Mouse (Mus musculus) granulocyte monocyte progenitor cell, adult 5-6 weeks (primary cell): ENCODE results near the gene Tpo. TPM values are rescaled to one million over a fixed set of nuclear protein-coding genes. Genes with fewer than 3 reads are reported as not detected.

Experiments used
- ATAC-seq: replicated peaks from 2 replicates; pipeline ENCODE4 v1.8.0; 2016; ENCODE audit warnings: mild to moderate bottlenecking, moderate TSS enrichment, inconsistent platforms; ENCODE audit not compliant: poor library complexity, severe bottlenecking
- total RNA-seq, 2 experiments: library from RNA; stranded (forward) in 1 of 2; stranded (reverse) in 1 of 2; fragments of 200-712, 200-1000 nt in 1 of 2; fragments of >200 nt in 1 of 2; fragmentation: Nextera tagmentation in 1 of 2; gene quantifications; 2 replicates each; pipeline ENCODE4 v1.2.3; 2014 to 2017

Tpo gene
- total RNA-seq, 2 experiments from 2014 or later, result not detected

DNA sequence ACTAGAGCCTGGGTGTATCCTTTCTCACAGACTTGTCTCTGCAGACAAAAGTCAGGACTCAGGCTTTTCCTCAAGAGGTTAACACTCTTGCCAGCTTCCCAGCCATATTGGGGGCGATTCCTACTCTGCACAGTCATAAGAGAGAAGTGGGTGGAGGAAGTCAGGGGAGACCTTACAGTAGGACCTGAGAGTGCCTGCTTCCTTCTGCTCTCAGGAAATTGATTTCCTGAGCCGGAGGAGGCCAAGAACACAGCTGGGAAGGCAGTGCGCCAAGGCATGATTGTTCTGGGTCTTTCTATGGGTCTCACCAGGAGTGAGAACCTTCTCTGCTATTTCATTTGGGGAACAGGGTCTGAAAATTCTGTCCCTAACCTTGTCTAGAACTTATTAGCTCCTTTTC, 48.5 kb downstream of the Tpo start:
- ATAC-seq, result no peak

DNA sequence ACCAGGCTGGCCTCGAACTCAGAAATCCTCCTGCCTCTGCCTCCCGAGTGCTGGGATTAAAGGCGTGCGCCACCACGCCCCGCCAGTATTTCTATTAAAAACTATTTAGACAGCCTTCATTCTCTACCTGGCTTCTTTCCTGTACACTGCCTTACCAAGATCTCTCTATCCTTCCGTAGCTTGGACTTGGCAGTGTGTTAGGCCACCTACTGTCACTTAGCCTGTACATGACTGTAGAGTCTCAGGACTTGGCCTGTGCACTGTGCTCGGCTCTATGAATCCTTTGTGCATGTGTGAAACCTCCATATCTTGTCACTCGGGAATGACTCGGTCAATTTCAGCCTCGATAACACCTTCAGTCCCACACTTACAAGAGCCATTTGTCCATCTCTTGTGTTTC, 55.4 kb downstream of the Tpo start:
- no peak for ATAC-seq

DNA sequence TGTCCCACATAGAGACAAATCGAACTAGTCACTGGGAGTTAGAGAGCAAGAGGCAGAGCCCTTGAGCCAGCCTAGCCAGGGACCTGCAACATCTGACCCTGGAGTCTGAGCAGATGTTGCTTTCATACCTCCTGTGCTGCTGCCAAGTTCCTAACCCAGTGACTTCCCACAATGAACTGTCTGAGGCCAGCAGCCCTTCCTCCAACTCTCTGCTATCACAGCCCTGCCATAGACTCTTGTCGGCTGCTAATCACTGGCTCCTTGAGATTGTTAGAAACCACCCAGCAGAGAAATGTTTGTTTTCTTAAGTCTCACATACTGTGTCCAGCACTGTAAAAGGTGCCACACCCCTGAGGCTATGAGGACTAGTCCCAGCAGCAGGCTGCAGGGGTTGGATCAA, 56.1 kb downstream of the Tpo start:
- ATAC-seq, result no peak

DNA sequence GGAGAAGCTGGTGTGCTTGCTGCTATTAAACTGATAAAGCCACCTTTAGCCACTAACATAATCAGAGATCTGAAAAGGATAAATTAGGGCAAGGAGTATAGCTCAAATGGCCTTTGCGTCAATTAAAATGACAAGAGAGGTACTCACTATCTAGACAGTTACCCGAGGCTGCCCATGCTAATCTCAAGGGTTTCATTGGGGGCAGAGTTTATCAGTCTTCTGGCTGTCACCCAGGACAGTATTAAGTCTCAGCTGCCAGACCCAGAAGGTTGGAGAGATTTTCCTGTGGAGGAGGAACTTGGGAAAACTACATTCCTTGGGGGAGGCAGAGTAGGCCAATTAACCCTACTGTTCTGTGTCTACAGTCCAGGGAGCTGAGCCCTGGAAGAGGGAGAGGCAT, 63.1 kb downstream of the Tpo start:
- ATAC-seq, result no peak

DNA sequence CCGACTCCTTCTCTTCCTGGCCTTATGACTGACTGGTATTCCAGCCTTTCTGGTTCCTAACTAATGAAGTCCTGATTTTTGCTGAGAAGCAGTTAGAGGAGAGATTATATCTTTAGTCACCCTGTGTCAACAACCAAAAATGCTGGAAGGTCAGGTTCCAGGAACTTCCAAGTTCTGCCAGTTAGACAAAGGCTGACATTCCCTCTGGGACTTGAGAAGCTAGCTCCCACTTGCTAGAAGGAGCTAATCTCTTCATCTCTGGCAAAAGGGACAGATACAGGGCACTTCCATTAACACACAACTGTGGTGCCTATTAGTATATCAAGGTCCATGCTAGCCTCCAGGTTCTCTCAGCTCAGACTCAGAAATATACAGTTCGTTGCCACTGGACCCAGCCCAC, 64.6 kb downstream of the Tpo start:
- no peak for ATAC-seq

DNA sequence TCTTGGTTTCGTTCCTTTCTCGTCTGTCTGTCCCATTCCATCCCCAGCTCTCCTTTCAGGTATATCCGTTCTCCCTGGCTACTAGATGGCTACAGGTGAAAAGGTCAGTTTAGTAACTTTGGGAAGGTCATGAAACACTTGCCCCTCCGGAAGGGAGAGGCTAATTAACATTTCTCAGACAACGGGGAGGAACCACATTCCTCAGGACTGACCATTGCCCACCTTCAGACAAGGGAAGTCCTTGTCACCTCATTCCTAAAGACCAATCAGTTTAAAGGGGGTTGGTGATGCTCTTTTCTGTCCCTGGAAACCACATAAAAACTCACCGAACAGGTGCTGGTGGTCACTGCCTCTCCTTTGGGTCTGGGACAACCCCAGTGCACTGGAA, 70.3 kb downstream of the Tpo start:
- ATAC-seq, result no peak

- no peak for ATAC-seq
These were observed 70.8 kb downstream of the Tpo start for GRCm38 (mm10) chr12:30061503-30062117.

DNA sequence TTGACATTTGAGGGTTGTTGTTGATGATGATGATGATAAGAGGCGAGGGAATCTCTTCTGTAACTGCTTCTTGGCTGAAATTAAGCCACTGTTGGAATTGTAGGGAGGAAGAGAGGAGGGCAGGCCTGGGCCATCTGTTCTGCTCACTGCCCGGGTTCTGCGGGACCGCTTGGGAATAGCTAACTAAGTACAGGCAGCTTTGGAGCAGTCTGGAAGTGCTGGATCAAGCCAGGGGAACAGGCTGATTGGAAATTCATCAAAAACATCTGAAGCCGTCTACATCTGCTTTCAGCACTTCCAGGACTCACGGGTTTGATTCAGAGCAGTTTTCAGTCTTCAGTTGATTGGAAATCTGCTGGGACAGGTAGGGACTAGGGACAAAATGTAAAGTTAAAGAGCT, 74.4 kb downstream of the Tpo start:
- no peak for ATAC-seq

GRCm38 (mm10) chr12:30054761-30055540, 77.5 kb downstream of the Tpo start:
- no peak for ATAC-seq

DNA sequence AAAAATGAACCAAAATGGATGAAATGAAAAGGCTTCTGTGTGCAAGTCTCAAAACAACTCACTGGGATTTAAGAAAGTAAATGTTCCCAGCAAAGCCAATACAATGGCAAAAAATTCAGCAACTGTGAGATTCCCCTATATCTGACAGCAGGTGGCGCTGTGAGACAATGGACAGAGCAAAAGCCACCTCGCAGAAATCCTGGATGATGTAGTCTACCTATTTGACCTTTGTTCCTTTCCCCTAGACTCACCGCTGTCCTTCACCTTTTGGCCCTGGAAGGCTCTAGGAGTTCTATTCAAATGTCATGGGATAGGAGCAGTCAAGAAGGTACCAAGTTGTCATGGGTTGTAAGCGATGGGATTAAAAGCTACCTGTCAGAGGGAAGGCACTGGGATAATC, 82.2 kb downstream of the Tpo start:
- ATAC-seq, result peak; percentile 33; the same call in 1 of the 2 replicates

DNA sequence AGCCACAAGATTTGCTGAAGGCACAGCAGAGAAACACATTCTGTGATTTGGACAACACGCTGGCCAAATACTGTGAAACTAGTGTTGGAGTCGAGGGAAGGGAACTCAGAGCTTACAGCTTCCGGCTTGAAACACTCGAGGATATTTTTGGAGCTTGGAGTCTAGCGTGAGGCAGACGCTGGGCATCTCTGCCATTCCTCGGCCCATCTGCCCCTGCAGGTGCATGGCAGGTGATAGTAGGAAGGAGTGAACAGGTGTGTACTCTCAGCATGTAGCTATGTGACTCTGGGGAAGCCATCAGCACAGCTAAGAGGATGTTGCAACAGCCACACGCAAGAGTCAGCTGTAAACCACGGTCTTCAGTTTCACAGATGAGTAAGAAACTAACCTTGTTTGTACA, 82.6 kb downstream of the Tpo start:
- ATAC-seq, result no peak

- ATAC-seq, result no peak
These were observed 83.6 kb downstream of the Tpo start for GRCm38 (mm10) chr12:30048848-30049247.

DNA sequence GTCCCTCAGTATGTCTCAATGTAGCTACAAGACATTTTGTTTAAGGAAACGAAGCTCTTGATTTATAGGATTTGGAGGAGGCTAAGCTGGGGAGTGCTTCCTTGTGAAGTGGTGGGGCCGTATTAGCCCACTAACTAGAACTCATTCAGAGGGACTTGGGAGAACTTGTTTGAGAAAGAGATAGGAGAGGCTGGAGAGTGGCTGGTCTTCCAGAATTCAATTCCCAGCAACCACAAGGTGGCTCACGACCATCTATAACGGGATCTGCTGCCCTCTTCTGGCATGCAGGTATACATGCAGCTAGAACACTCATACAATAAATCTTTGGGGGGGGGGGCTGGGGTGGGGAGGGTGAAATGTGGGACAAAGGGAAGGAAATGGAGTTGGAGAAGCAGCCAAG, 92.3 kb downstream of the Tpo start:
- ATAC-seq, result no peak

DNA sequence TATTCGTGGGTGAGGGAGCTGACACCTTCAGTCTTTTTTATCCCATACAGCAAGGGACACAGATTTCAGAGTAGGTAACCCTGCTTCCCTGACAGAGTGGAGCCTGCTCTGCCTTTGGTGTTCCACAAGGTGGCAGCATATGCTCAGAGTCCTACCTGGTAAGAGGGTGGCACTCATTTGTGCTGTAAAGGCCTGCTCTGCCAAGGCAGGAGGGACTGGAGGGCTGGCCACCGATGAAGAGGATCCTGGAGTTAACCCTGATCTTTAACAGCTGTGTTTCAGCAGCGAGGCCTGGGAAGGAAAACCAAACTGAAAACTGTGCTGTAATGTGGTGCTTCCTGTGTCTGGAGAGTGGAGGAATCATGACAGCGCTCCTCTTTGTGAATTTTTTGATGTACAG, 92.9 kb downstream of the Tpo start:
- ATAC-seq, result no peak

DNA sequence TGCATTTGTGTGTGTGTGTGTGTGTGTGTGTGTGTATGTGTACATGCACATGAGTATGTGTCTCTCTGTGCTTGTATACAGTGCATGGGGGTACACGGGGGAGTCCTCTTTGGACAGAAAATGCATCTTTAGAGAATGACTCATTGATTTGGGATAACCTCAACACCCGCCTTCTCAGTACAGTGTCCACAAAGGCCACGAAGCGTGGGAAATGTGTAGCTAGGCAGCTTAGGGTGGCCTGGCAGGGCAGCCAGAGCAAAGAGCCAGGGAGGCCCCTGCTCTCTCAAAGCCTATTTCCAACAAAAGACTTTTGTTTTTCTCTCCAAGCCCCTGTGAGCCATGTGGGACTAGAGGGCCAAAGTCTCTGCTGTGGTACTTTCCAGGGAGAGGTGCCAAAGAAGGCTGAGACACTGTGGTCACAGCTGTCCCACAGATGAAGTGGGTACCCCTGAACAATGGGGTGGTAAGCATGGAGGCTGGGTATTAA, 95.8 kb downstream of the Tpo start:
- ATAC-seq, result no peak

GRCm38 (mm10) chr12:30035841-30036568, 96.4 kb downstream of the Tpo start:
- no peak for ATAC-seq

DNA sequence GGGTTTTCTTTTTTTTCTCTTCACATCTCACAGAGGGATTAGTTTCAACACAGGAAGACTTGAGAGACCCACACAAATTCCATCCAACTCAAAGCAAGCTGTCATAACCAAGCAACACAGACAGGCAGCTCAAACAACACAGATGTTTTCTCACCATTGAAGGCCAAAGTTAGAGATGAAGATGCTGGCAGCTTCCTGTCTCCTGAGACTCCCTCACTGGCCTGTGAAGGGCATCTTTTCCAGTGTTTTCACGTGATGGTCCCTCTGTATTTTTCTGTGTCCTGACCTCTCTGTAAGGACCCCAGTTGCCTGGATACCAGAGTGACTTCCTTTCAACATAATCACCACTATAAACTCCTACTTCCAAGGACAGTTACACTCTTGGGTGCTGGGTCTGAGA, 97.0 kb downstream of the Tpo start:
- no peak for ATAC-seq

- no peak for ATAC-seq
These were observed 97.7 kb downstream of the Tpo start for GRCm38 (mm10) chr12:30034681-30035080.

DNA sequence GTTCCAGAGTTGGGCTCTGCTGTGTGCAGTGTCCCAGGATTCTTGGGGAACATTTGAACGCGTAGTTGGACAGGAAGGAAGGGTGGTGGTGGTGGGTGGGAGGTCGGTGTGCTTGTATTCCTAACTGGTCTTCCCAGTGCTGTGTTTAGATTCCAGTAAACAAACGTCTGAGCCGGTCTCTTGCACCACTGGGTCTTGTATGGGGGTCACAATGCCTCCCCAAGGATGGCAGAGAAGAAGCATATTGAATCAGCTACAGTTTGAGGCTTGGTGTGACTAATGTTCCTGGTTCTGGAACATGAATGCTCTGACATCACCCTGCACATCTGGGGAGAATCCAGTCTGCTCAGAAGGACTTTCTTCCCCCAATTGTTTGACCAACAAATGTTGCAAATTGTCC, 101.9 kb downstream of the Tpo start:
- ATAC-seq, result no peak

- ATAC-seq, result no peak
These were observed 103.3 kb downstream of the Tpo start for GRCm38 (mm10) chr12:30029111-30029510.

- ATAC-seq, result no peak
These were observed 104.6 kb downstream of the Tpo start for GRCm38 (mm10) chr12:30027721-30028340.
